Mouse (Mus musculus) forebrain, postnatal 0 days (tissue): ENCODE results near the gene Dram1. TPM values are rescaled to one million over a fixed set of nuclear protein-coding genes. Genes with fewer than 3 reads are reported as not detected.
A peak's percentile ranks its signal among the peaks of the same experiment; 100 is the strongest.

Experiments used
- ATAC-seq: fragments of 200-750 bp; cut with Nextera tagmentation; 2 replicates; pipeline ENCODE4 v1.8.0; 2017; ENCODE audit warnings: mild to moderate bottlenecking, moderate library complexity
- DNase-seq: peaks from one replicate; pipeline ENCODE4 v3.0.0-alpha.2; 2015
- H3K27ac ChIP-seq: fragments of 300-500 bp; sonication (generic); 2 replicates; pipeline ENCODE4 v1.5.1; 2014; ENCODE audit warnings: low read depth, mild to moderate bottlenecking, antibody characterized with exemption, low read length, moderate library complexity, mixed read lengths
- H3K27me3 ChIP-seq: fragments of 300-500 bp; sonication (generic); 2 replicates; pipeline ENCODE4 v1.6.1; 2014; ENCODE audit warnings: mild to moderate bottlenecking, low read length, mixed read lengths; ENCODE audit not compliant: insufficient read depth
- H3K36me3 ChIP-seq: fragments of 300-500 bp; sonication (generic); 2 replicates; pipeline ENCODE4 v1.6.1; 2014; ENCODE audit warnings: mild to moderate bottlenecking, moderate library complexity; ENCODE audit not compliant: insufficient read depth
- H3K4me1 ChIP-seq: fragments of 300-500 bp; sonication (generic); 2 replicates; pipeline ENCODE4 v1.6.1; 2014; ENCODE audit warnings: antibody characterized with exemption; ENCODE audit not compliant: insufficient read depth
- H3K4me2 ChIP-seq: fragments of 300-500 bp; sonication (generic); 2 replicates; pipeline ENCODE4 v1.6.1; 2014; ENCODE audit warnings: low read depth, mild to moderate bottlenecking, moderate library complexity
- H3K4me3 ChIP-seq: fragments of 300-500 bp; sonication (generic); 2 replicates; pipeline ENCODE4 v1.5.1; 2014; ENCODE audit warnings: low read depth, low read length, mixed read lengths
- H3K9ac ChIP-seq: fragments of 300-500 bp; sonication (generic); 2 replicates; pipeline ENCODE4 v1.6.1; 2014; ENCODE audit warnings: mild to moderate bottlenecking
- H3K9me3 ChIP-seq: fragments of 300-500 bp; sonication (generic); 2 replicates; pipeline ENCODE4 v1.6.1; 2016; ENCODE audit warnings: low read length
- CTCF ChIP-seq: sonication (generic); IDR thresholded peaks from 2 replicates; pipeline ENCODE4 v1.5.1; 2016; ENCODE audit warnings: antibody characterized with exemption, control low read depth, low read depth
- WGBS: fragments of 180-500 bp; shearing (Covaris S2); extraction: QIAGEN DNeasy Blood & Tissue Kit; methylation state at CpG from one replicate; pipeline ENCODE4 v1.1.7; 2014; 5-methylcytosine and 5-hydroxymethylcytosine counted together
- polyA plus RNA-seq: library from polyadenylated mRNA; unstranded; fragments of >200 nt; fragmentation: Nextera tagmentation; extraction: Ambion mirVana; gene quantifications from 2 replicates; pipeline ENCODE4 v1.2.1, GENCODE M21; 2015
- total RNA-seq: library from RNA; depleted of rRNA; stranded (reverse); fragments of >200 nt; gene quantifications from 2 replicates; pipeline ENCODE4 v1.2.3, GENCODE M21; 2014

Dram1 gene
- total and polyA plus RNA-seq, 2 experiments from 2014 or later = 0.62 to 0.92 TPM

DNA sequence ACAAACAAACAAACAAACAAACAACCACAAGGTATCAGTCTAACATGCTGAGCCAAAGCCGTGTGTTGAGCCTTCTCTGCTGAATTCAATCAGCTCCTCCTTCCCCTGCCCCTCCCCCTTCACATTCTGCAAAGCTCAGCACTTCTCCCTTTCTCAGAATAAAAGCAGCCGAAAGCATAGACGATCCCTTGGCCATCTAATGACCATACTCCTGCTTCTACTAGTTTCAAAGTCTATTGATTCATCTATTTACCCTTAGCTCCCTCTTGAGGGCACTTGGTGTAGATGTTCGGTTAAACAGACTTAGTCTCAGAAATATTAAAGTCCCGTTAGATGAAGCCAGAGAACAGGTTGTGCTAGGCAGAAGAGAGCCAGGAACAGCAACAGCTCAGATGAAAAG, 48.2 kb downstream of the Dram1 start:
- no peaks in the 10 kb centered on the region for H3K27me3 ChIP-seq
- 15% methylated on average over 5 of the region's 5 CpGs for WGBS
- no peak overlapping the region for H3K4me2 ChIP-seq
- no peak overlapping the region for H3K27ac ChIP-seq
- no peak overlapping the region for H3K4me3 ChIP-seq
- H3K9me3 ChIP-seq = no peaks in the 10 kb centered on the region
- peak; percentile 65 for TF ChIP-seq CTCF
- peak; percentile 25; the same call in 1 of the 2 replicates for ATAC-seq
- H3K9ac ChIP-seq = no peak overlapping the region
- H3K4me1 ChIP-seq = peaks cover 4% of the 10 kb centered on the region; the same call in 1 of the 2 replicates
- no peaks in the 10 kb centered on the region for H3K36me3 ChIP-seq
- DNase-seq = peak; percentile 30

GRCm38 (mm10) chr10:88328056-88328450, 50.8 kb downstream of the Dram1 start:
- no peaks in the 10 kb centered on the region for H3K9me3 ChIP-seq
- H3K4me1 ChIP-seq = peaks cover 4% of the 10 kb centered on the region; the same call in 1 of the 2 replicates
- no peak for TF ChIP-seq CTCF
- H3K4me2 ChIP-seq = no peak overlapping the region
- no peak overlapping the region for H3K4me3 ChIP-seq
- no peaks in the 10 kb centered on the region for H3K36me3 ChIP-seq
- no peaks in the 10 kb centered on the region for H3K27me3 ChIP-seq
- H3K9ac ChIP-seq = no peak overlapping the region
- DNase-seq (no peak), ATAC-seq (no peak)
- H3K27ac ChIP-seq = no peak overlapping the region
- 69% methylated on average over 4 of the region's 4 CpGs for WGBS

- DNase-seq (peak; percentile 92), ATAC-seq (peak; percentile 88)
- Histone ChIP-seq H3K4me3 (0 out of 2 replicates have a peak overlapping the region, but pooled peaks have one; percentile 13), H3K4me2 (peak overlapping the region; percentile 44), H3K4me1 (peaks cover 4% of the 10 kb centered on the region; the same call in 1 of the 2 replicates), H3K9me3 (no peaks in the 10 kb centered on the region), H3K27me3 (no peaks in the 10 kb centered on the region), H3K36me3 (no peaks in the 10 kb centered on the region), H3K9ac (peak overlapping the region; percentile 43; the same call in 1 of the 2 replicates), H3K27ac (no peak overlapping the region)
- TF ChIP-seq CTCF = peak; percentile 100
- 48% methylated on average over 11 of the region's 11 CpGs for WGBS
These were observed 51.5 kb downstream of the Dram1 start for GRCm38 (mm10) chr10:88327160-88328055.

- Histone ChIP-seq H3K36me3 (no peaks in the 10 kb centered on the region), H3K4me3 (no peak overlapping the region), H3K4me1 (no peaks in the 10 kb centered on the region), H3K27me3 (no peaks in the 10 kb centered on the region), H3K27ac (no peak overlapping the region), H3K4me2 (no peak overlapping the region), H3K9me3 (no peaks in the 10 kb centered on the region), H3K9ac (no peak overlapping the region)
- ATAC-seq (no peak), DNase-seq (no peak)
- no peak for TF ChIP-seq CTCF
- WGBS = 87% methylated on average over 5 of the region's 5 CpGs
These were observed 57.1 kb downstream of the Dram1 start for GRCm38 (mm10) chr10:88321739-88322138.

DNA sequence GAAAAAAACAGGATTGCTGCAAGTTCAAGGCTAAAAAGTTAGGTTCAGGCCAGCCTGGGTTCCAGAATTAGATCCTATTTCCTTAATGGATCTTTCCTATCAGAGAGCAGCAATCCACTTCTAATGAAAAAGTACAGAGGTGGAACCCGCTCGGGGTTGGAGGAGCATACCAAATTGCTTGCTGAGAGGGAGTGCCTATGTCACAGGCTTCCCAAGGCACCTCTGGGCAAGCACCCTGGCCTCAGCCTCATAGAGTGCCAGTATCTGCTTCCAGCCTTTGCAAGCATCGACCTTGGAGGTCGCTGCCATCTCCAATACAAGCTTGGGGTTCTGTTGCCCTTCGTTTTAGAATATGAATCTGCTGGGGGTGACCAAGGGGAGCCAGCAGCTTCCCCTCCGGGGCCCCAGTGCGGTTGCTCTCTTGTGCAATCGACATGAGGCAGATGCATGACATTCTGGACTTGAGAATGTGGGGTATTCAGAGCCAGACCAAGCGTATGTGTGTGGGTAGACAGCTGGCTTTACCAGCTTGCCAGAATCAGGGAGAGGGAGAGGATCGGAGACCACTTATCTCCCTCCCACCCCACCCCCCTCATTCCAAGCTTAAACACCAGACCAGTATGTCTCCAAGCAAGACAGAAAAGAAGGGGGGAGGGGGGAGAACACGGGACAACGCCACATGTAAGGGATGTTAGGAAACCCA, 58.0 kb downstream of the Dram1 start:
- Histone ChIP-seq H3K9ac (no peak overlapping the region), H3K4me2 (no peak overlapping the region), H3K4me1 (no peaks in the 10 kb centered on the region), H3K27ac (no peak overlapping the region), H3K4me3 (no peak overlapping the region), H3K9me3 (no peaks in the 10 kb centered on the region), H3K27me3 (no peaks in the 10 kb centered on the region), H3K36me3 (no peaks in the 10 kb centered on the region)
- DNase-seq = no peak
- ATAC-seq = peak; percentile 77
- no peak for TF ChIP-seq CTCF
- WGBS = 61% methylated on average over 12 of the region's 12 CpGs

DNA sequence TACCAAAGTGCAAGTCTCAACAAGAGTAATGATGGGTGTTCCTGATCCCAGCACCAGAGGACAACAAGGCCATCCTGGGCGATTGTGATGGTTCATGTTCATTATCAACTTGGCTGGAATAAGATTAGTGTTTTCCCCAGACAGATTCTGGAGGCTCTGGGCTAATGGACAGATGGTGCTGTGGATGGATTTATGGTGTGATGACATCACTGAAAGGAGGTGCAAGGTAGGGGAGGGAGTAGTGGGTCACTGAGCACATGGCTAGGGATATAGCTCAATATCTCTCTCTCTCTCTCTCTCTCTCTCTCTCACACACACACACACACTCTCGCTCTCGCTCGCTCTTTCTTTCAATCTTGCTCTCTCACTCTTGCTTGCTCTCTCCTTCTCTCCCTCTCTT, 60.7 kb downstream of the Dram1 start:
- Histone ChIP-seq H3K27me3 (no peaks in the 10 kb centered on the region), H3K27ac (no peak overlapping the region), H3K9ac (no peak overlapping the region), H3K4me2 (no peak overlapping the region), H3K36me3 (no peaks in the 10 kb centered on the region), H3K9me3 (no peaks in the 10 kb centered on the region), H3K4me3 (no peak overlapping the region), H3K4me1 (no peaks in the 10 kb centered on the region)
- DNase-seq = no peak
- 81% methylated on average over 4 of the region's 4 CpGs for WGBS
- no peak for TF ChIP-seq CTCF
- no peak for ATAC-seq

DNA sequence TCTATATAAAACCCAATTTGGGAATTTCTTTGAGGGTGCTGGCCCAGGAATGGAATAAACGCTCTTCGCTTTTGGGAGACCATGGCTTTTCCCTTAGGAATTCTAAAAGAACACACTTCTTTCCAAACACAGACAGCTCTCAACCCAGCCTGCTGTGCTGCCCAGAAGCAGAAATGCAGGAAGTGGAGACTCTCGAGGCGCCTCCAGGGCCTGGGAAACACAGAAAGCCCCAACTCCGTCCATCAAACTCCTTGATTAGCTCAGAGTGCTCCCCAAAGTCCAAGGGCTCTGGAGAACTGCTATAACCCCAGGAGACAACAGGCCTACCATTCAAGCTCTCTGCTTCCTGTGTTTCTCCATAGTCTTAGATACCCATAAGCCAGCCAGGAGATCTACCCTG, 61.7 kb downstream of the Dram1 start:
- Histone ChIP-seq H3K27me3 (no peaks in the 10 kb centered on the region), H3K4me1 (no peaks in the 10 kb centered on the region), H3K9me3 (no peaks in the 10 kb centered on the region), H3K4me2 (no peak overlapping the region), H3K36me3 (no peaks in the 10 kb centered on the region), H3K9ac (no peak overlapping the region), H3K4me3 (no peak overlapping the region), H3K27ac (no peak overlapping the region)
- 93% methylated on average over 5 of the region's 5 CpGs for whole genome bisulfite sequencing
- DNase-seq = no peak
- TF ChIP-seq CTCF = no peak
- no peak for ATAC-seq
